ENCODE assay signal across 7 mouse cellular contexts in the genomic region with DNA sequence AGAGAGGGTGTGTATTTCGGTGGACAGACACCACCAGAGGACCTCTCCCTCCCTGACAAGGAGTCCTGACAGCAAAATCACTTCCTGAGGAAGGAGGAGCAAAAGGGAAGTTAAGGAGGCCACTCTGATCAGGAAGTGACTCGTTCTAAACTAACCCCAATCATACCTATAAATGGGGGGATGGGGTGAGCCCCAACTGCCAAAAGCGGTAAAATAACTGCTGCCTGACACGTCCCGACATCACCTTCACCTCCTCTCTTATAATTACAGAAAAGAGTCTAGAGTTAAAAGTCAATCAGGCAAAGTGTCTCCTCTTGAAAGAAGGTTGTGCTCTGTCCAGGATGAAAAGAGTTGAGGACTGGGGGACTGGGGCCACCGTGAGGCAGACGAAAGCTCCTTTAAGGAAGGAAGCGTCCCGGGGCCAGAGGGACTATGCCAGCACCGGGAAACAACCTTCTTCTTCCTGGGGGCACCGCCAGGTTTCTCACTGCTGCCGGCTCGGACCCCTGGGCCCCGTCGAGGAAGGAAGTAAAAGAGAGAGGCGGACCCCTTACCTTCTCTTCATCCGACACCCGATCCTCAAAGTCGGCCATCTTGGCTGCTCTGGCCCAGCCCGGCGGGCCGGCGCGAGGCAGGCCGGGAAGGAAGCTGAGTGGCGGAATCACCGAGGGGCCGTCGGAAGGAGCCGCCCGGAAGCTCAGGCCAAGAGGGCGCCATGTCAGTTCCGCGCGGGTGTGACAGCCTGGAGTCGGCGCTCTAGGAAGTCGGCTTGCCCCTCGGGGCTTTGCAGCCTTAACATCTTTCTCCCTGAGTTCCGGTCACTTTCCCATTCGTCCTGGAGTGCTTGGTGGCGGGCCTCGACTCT. TPM values are rescaled to one million over a fixed set of nuclear protein-coding genes. Genes with fewer than 3 reads are reported as not detected.
DNase-seq lines count a peak whose midpoint lies in the region; ATAC-seq and TF ChIP-seq lines count a peak whose summit lies in the region.

A gene (plus strand): TSS at position 220 of the 865 bp plus-strand sequence.
A gene (minus strand): TSS at position 720 of the 865 bp plus-strand sequence.

- peak; percentile 76 for TF ChIP-seq POLR2A in cortical plate, adult 2 months (IDR thresholded peaks at IDR 0.05; ENCODE audit: extremely low read depth, insufficient read depth, low read length)

- ATAC-seq in megakaryocyte progenitor cell, adult 5-6 weeks (replicated peaks; ENCODE audit: poor library complexity): peak; percentile 83

- TF ChIP-seq CTCF in cortical plate, adult 2 months (IDR thresholded peaks at IDR 0.05; ENCODE audit: extremely low read depth, insufficient read depth, low read length): no peak

- H3K27ac ChIP-seq in cortical plate, adult 2 months (ENCODE audit: insufficient read depth, low read length): peak within 1 kb of the TSS; percentile 94

- H3K4me3 ChIP-seq in cortical plate, adult 2 months (ENCODE audit: insufficient read depth, low read length): peak within 1 kb of the TSS; percentile 74

- 0 out of 2 replicates have a peak, but pooled peaks cover 3% of the 10 kb centered on the region for H3K4me1 ChIP-seq in cortical plate, adult 2 months (ENCODE audit: control insufficient read depth, insufficient read depth, low read length)

- DNase-seq in adipocyte (ENCODE audit: low spot score): peak; percentile 91
- DNase-seq in gastrocnemius, adult 8-10 months (ENCODE audit: low spot score in 2 of 2): peak; percentile 73 to 85
- DNase-seq in induced T-regulatory cell, adult 2 months (ENCODE audit: low read depth): peak; percentile 92
- DNase-seq in left cerebral cortex, adult 9 months (ENCODE audit: low spot score in 2 of 2): peak; percentile 70 to 88
- peak; percentile 86 to 88 for DNase-seq in right cerebral cortex, postnatal 36 days (ENCODE audit: low spot score in 2 of 2)

RNA-seq across cellular contexts. Expression of the first gene that starts in this region (rescaled TPM):
- 13.2 and 14.1 TPM in 2 replicates for polyA plus RNA-seq in cortical plate, adult 2 months (2012; rRNA removed)
- total RNA-seq in gastrocnemius, adult 8-10 months (2022): 10 to 100 TPM; 18.3 to 27.3 (median 21.0) TPM
- total RNA-seq in megakaryocyte progenitor cell, adult 5-6 weeks (2015): 22.8 and 34.5 TPM in 2 replicates
- total RNA-seq in megakaryocyte progenitor cell, adult 5-6 weeks (2017): 28.3 and 30.7 TPM in 2 replicates

RNA-seq across cellular contexts. Expression of the second gene that starts in this region (rescaled TPM):
- polyA plus RNA-seq in cortical plate, adult 2 months (2012; rRNA removed): 27.1 TPM in 2 replicates
- total RNA-seq in gastrocnemius, adult 8-10 months (2022): 10 to 100 TPM in 3 of 4 experiments, 1 to 10 TPM in 1; 9.9 to 16.3 (median 14.5) TPM
- 273 and 301 TPM in 2 replicates for total RNA-seq in megakaryocyte progenitor cell, adult 5-6 weeks (2015)
- 270 and 294 TPM in 2 replicates for total RNA-seq in megakaryocyte progenitor cell, adult 5-6 weeks (2017)

Comparison
In these comparisons a context has a peak if more than half of its experiments do, and no peak if none do; other contexts are left out.
1. Peak in every context shown above with its lines: DNase-seq, ATAC-seq, H3K4me3 ChIP-seq and H3K27ac ChIP-seq.
2. RNA of the second gene that starts in this region (total RNA-seq): 270 to 301 TPM in megakaryocyte progenitor cell, adult 5-6 weeks; 9.9 to 16.3 TPM in gastrocnemius, adult 8-10 months; every median in the first group is over 10 times any median in the second.